Mouse (Mus musculus) adrenal gland, postnatal 14 days (tissue): ENCODE data around the gene Nrxn2. TPM values are rescaled to one million over a fixed set of nuclear protein-coding genes. Genes with fewer than 3 reads are reported as not detected.

Experiments used
- DNase-seq: peaks from one replicate; pipeline ENCODE4 v3.0.0; 2021; ENCODE audit warnings: mixed read lengths
- total RNA-seq: library from RNA; stranded (reverse); gene quantifications from 2 replicates; pipeline ENCODE4 v1.2.3, GENCODE M21; 2021

The Nrxn2 gene
- total RNA-seq, 1 experiment from 2014 or later = 7.8 TPM

DNA sequence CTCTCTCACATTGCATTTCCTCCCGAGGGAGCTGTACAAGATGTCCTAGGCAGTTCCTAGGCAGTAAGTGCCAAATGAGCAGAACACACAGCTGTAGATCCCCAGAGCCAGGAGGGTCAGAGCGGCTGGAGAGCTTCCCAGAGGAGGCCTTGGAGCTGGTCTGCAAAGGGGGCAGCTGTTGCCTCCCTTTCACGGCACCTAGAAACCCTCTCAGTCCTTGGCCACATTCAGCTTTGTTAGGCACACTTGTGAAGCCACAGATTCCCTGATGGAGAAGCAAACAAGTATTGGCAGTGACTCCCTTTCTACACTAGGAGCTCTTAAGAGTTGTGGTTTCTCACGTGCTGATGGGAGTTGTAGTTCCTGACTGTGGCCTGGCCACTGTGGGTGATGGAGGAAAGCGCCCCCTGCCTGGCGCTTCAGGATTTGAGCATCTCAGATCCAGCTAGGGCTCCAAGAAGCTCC, 33.5 kb downstream of the Nrxn2 start:
- peak; percentile 89 for DNase-seq

DNA sequence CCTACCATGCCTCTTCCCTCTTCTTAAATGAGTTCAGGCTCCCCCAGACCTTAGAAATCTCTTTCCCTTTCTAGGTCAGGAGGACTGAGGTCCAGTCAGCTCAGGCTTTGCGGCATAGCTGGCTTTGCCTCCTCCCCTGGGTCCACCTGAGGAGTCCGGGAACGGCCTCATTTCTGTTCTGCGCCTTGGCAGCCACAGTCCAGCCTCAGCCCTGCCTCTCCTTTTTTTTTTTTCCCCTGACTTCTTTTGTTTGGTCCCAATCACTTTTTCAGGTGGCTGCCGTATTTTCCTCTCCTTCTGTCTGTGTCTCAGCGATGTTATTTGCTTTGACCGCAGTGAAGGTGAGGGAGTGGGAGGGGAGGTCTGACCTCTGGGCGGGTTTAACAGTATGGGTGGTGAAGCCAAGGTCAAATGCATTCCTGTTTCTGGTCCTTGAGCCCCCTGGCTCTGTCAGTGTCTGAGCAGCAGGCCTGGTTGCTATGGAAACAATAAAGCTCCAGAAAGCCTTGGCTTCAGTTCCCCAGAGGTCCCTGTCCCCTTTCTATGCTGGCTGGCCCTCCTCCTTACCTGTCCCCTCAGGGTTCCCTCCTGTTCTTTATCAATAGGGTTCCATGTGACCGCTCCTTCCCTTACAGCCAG, 34.3 kb downstream of the Nrxn2 start:
- peak; percentile 40 for DNase-seq

DNA sequence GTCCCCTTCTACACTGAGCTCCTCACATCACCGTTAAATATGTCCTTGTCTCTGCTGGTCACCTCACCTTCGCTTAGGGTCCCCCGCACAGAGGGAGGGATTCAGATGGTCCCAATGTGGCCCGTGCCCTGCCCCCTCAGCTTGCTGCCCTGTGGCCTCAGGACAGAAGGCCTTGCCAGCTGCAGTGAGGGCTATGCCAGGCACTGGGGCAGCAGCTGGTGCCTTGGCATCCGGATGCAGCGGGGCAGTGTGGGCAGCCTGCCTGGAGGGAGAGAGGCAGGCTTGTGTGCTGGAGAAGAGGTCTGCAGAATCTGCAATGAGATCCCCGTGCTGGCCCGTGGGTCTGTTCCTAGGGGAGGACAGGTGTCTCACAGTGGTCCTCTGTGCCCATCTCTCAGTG, 34.8 kb downstream of the Nrxn2 start:
- peak; percentile 44 for DNase-seq

DNA sequence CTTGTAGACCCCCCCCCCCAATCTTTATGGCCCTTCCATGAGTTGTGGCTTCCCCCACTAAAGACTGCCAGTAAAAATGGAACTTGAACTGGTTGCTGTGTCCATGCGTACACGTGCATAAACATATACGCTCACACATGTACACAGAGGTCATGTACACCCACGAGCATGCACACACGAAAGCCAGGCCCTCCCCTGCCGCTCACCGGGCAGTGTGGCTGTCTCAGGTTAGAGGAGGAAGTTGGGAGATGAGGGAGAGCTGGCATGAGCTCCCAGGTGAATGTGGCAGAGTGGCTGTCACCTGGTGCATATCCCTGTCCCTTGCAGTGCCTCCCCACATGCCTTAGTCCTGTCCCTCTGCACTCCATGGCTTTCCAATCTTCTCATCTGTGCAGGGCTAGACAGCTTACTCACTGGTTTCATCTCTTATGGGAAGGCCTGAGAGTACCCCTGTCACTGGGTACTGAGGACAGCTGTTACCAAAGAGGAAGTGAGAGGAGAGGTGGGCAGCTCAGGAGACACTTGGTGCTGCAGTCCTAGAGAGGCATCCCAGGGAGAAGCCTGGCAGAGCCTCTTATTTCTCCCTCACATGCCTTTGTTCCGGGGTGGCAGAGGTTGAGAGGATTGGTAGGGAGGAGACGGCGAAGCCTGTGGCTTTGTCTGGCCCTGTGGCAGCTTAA, 35.6 kb downstream of the Nrxn2 start:
- no peak for DNase-seq

DNA sequence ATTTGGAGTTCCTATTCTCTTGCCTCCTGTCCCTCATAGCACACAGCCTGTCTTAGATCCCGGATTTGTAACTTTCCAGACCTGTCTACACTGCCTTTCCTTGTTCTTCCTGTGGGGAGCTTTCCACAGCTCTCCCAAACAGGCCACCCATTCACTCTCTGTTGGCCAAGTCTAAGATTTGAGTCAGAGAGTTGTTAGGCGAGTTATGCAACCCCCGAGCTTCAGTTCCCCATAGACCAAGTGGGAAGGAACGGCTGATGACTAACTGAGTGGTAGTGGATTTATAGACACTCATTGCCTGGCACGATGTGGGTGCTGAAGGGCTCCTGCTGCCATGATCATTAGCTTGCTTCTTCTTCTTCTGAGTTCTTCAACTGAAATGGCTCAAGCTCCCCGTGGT, 41.0 kb downstream of the Nrxn2 start:
- no peak for DNase-seq

DNA sequence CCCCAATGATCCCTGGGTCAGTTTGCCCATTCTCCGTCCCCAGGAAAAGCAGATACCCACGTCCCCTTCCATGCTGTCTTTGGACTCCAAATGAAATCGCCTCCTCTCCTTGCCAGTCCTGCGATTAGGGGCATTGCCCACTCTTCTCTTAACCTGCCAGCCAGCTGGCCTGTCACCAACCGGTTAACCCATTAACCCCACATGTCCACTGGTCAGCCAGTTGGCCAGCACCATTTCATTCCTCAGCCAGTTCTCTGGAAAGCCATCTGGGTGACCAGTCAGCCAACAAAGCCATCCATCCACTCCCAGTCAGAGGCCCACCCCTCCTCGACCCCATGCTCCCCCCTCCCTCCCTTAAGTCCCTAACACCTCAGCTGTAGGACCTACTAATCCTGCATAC, 44.3 kb downstream of the Nrxn2 start:
- no peak for DNase-seq

DNA sequence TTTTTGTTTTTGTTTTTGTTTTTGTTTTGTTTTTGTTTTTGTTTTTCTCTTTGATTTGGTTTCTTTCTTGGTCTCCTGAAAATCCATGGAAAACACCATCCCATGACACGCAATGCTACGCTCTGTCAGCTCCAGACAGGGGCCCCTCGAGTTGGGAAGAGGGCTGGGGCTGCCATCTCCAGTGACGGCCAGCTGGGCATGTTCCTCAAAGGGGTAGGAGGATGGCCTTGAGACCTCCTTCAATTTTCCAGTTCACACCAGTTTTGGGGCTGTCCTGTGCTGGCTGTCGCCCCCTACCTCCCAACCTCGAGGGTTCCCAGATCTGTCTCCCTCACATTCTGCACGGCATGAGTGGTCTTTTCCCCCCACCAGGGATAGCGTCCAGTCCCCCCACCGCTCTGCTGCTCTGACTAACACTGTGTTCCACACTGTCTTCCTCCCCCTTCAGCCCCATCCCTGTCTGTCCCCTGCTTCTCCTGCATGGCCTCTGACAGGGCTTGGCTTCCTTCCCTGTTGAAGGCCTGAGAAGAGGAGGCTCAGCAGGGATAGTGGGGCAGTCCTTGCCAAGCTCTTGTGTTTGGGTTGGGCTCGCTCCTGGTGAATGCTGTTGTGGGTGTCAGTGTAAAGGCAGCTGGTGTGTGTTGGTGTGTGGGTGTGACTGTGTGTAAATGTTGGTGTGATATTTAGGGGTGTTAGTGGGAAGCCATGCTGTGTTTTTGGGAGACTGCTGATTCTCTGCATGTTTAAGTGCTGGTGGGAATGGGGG, 46.0 kb downstream of the Nrxn2 start:
- DNase-seq = no peak

DNA sequence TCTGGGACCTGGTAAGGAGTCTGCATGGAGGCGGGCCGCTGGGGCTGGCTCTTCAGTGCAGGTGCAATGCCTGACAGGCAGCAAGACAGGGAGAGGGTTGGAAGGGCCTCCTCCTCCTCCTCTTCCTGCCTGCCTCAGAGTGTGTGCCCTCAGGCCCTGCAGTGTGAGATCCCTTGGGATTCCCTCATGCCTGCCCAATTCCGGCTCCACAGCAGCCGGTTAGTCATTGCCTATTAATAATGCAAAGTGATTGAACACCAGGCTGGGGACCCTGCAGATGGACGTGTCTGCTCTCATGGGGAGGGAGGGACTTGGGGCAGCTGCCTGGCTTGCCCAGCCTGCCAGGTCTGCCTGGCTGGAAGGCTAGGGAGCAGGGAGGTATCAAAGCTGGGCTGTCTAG, 46.6 kb downstream of the Nrxn2 start:
- DNase-seq = peak; percentile 43

DNA sequence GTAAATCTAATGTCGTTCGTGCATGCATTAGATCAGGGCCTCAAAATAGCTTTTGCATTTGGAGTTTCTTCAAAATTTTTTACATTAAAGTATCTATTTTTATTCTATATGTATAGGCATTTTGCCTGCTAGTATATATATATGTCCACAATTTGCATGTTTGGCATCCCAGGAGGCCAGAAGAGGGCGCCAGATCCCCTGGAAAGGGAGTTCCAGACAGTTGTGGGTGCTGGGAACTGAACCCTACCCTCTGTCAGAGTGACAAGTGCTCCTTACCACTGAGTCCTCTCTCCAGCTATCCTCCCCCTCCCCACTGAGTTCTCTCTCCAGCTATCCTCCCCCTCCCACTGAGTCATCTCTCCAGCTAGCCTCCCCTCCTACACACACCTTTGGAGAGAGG, 48.4 kb downstream of the Nrxn2 start:
- no peak for DNase-seq

DNA sequence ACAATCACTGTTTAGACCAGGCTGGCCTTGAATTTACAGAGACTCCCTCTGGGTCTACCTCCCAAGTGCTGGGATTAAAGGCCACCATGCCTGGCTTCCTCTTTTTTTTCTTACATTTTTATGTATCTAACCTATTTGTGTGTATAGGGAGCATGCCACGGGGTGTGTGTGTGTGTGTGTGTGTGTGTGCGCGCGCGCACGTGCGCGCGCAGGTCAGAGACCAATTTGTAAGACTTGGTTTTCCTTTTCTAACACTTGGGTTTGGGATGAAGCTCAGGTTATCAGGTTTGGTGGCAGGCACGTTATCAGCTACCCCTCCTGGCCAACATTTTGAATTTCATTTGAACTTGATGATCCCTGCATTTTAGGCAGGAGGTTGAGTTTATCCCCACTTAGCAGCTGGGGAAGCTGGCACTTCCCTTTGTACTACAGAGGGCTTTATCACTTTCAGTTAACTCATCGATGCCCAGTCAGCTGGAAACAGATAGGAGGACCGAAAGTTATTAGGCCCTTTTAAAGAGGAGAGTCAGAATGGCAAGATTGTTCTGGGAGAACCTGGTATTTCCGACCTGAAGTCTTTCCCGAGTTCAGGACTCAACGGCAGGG, 48.9 kb downstream of the Nrxn2 start:
- DNase-seq = no peak

DNA sequence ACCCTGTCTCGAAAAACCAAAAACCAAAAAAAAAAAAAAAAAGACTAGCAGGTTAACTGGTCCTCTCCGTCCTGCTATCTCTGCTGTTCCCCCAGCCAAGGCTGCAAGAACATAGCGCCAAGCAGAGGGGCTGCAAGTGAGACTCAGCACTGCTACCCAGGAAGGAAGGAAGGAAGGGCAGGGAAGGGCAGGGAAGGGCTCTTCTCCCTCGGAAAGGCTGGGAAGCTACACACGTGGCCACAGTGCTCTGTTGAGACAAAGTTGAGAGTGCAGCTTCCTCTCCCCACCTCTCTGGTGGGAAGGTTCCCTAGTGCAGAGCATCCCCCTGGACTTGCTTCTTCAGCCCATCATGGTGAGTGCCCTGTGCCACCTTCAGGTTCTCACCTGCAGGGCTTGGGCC, 53.1 kb downstream of the Nrxn2 start:
- DNase-seq = no peak

DNA sequence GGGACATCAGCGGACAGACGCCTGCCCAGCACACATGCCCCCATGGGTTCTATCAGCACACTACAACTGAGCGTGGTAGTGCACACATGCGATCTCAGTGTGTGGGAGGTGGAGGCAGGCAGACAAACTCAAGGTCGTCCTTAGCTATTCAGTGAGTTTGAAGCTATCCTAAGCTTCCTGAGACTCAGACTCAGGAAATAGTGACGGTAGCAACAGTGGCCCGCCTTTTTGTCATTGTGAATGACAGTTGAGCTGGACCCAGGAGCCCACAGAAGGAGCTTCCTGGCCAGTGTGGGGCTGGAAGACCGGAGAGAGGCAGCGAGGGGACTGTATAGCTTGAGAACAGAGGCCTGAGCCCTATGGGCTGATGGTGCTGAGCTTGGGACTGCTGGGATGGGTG, 54.3 kb downstream of the Nrxn2 start:
- DNase-seq = no peak

DNA sequence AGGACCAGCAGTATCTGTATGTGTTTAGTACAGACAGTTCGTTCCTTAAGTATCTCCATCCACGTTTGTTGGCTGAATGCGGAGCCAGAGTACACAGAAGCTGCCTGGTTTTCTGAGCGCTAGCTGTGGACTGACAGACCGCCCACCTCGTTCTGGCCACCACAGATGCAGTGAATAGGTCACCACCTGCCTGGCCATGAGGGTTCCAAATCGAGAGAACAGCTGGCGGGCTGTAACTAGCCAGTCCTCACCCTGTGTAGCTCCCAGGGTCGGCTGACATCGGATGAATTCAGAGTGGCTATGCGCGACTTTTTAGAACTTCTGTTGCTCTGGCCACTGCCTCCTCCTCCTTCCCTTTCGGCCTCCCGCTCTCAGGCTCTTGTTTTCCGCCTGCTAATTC, 56.2 kb downstream of the Nrxn2 start:
- no peak for DNase-seq

DNA sequence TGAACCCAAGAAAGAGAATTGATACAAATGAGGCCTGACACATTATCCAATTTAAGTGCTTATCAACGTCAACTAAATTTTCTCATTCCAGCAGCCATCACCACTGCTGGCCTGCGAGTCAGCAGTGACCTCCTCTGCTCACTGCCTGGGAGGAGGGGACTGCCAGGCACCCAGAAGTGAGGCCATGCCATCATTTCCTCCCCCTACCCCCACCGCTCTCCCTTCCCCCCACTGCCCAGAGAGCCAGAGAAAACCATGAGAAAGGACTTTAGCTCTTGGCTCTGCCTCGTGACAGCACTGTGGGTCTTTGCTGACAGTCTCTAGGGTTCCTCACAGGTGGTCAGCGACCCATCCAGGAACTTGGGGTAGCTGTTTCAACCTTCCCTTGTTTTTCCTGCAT, 56.6 kb downstream of the Nrxn2 start:
- peak; percentile 45 for DNase-seq

DNA sequence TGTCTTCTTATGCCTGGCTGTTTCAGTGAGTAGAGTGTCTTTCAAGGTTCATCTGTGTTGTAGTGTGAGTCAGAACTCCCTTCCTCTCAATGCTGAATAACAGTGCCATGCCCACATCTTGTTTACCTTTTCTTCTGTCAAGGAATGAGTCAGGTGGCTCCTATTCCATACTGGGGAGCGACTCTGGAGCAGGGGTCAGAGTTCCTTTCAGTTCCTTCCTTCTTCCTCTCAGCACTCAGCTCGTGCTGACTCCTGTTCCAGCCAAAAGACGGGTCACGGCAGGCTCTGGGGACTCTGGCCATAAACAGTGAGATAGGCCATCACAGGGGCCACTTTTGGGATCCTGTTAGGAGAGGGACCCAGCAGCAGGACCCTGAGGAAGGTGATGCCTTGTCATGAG, 58.5 kb downstream of the Nrxn2 start:
- no peak for DNase-seq

DNA sequence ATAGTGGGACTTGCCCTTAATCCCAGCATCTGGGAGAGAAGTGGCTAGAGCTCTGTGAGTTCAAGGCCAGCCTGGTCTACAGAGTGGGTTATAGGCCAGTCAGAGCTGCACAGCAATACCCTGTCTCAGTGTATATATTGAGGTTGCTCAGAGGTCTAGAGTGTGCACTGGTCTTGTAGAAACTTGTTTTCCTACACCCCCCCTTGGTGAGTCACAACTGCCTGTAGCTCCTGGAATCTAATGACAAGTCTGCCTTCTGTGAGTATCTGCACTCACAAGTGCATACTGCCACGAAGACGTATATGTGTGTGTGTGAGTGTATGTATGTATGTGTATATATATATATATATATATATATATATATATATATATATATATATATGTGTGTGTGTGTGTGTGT, 60.0 kb downstream of the Nrxn2 start:
- no peak for DNase-seq

DNA sequence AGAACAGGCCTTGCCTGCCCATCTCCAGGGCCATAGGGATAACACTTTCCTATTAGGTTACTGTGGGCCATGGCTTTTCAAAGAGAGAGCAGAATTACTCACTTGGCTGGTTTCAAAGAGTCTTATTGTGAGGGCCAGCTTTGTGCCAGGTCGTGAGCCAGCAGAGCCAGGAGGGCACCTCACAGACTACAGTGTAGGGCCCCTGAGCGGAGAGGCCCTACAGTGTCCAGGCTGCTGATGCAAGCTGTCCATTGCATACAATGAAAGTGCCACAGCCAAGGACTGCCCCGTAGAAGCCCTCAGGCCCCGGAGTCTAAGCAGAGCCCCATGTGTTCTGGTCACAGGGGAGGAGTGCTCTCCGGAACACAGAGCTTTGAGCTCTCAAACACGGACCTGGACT, 64.4 kb downstream of the Nrxn2 start:
- no peak for DNase-seq

DNA sequence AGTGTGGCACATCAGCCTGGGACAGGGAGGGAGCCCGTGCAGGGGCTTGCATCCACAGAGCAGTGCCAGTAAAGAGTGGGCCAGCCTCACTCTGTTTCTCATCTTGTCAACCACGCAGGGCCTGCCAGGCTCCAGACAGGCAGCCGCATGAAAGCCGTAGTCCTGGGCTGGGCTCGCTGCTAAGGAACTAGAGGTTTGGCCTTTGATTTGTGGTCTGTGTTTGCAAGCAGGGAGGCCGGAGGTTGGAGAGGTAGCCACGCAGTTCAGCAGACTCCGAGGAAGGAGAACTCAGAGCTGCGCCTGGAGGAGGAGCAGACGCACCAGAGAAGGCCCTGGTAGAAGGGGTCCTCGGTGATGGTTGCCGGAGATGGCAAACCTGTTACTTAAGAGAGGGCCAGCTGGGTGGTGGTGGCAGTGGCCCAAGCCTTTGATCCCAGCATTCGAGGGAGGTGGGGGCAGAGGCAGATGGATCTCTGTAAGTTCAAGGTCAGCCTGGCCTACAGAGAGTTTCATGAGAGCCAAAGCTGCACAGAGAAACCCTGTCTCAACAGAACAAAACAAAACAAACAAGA, 66.6 kb downstream of the Nrxn2 start:
- DNase-seq = peak; percentile 75

DNA sequence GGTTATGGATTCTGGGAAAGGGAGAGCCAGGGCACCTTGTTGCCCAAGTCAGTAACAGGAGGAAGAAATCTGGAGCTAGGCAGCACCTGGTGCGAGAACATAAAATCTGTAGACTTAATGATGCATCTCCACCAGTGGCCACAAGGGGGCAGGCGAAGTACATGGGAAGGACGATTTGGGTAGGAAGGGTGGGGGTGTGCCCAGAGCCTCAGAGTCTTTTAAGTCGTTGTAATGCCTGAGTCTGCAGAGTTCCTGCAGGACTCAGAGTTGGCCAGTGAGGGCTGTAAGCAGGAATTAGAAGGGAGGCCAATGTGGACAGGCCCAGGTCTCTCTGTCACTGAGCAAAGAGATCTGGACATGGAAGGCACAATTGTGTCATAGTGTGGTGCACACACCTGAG, 70.5 kb downstream of the Nrxn2 start:
- DNase-seq = peak; percentile 93

DNA sequence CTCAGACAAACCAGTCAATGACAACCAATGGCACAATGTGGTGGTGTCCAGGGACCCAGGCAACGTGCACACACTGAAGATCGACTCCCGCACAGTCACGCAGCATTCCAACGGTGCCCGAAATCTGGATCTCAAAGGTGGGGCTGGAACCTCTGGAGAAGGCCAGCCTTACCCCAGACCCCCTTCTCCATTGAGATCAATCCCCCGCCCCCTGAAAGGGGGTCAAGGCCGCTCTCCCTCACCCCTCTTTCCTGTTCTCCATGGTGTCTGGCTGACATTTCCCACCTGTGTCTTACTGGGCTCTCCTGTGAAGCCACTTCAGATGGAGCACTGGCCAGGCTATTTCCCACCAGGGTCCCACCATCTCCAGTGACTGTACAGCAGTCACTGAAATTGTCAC, 73.0 kb downstream of the Nrxn2 start:
- no peak for DNase-seq

DNA sequence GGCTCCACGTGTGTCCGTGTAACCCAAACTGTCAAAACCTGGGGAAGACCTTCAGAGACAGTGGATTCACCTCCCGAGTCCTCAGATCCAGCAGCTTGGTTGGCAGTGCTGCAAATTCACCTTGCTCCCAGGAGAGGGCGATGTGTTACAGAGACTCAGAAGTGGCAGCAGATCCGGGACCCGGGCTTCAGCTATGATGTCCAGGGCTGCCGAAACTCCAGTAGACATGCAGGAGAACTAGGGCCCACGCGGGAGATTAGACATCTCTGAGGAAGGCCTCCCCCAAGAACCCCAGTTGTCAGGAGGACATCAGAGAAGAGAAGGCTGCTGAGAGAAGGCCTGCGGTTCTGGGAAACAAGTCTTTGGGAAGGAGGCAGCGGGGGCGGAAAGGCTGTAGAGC, 73.6 kb downstream of the Nrxn2 start:
- peak; percentile 87 for DNase-seq

DNA sequence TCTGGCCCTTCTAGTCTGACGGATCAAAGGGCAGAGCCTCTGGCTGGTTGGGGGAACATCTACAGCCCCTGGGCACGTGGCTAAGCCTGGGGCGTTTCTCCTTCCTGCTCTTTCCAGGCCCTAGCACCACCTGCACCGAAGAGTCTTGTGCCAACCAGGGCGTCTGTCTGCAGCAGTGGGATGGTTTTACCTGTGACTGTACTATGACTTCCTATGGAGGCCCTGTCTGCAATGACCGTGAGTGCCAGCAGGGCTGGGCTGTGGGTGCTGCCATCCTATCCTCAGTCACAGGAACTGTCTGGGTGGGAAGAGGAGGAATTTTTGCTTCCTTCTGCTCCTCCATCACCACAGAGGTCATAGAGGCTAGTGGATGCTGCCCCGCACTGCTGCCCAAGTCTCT, 74.7 kb downstream of the Nrxn2 start:
- DNase-seq = no peak

DNA sequence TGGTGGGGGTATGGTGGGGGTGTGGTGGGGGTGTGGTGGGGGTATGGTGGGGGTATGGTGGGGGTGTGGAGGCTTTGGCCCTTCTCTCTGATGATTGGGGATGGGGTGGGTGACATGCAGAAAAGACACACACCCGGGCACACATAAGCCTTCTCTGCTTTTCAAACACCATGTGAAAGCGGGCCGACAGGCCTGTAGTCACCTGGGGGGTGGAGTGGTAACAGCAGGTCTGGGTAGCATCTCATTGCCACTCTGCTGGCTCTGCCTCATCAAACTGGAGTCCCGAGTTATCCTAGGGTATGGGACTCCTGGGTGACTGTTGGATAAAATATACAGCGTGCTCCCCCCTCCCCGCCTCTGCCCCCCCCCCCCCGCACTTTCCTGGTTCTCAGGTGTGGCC, 75.5 kb downstream of the Nrxn2 start:
- DNase-seq = no peak
